In the genomic region with DNA sequence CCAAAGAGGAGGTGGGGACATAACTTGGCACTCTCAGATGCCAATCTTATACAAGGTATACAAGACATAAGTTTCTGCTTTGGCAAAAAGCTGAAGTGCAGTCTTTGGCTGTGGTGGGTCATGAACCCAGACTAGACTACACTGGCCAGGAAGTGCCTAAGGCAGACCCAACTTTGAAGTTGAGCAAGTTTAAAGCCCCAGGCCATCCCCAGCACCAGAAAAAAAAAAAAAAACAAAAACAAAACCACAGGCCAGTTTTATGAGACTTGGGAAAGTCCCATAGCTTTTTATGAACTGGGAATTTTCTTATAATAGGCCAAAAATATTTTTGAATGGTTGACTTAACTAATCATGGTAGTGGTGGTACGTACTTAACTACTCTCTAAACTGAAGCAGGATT, we compare ENCODE assay signal across 8 mouse cellular contexts. TPM values are rescaled to one million over a fixed set of nuclear protein-coding genes. Genes with fewer than 3 reads are reported as not detected.
DNase-seq lines count a peak whose midpoint lies in the region; ATAC-seq and TF ChIP-seq lines count a peak whose summit lies in the region.

No protein-coding gene starts in this region.

- peak overlapping the region; percentile 84 for H3K9ac ChIP-seq in heart, adult 2 months (ENCODE audit: low read depth, low read length)
- peak overlapping the region; percentile 83; the same call in 1 of the 2 replicates for H3K9ac ChIP-seq in forebrain, embryonic 15.5 days (replicated peaks)
- 0 out of 2 replicates have a peak overlapping the region, but pooled peaks have one; percentile 22 for H3K9ac ChIP-seq in liver, postnatal 0 days (replicated peaks)

- intact Hi-C loops in heart, adult 2 months (cut with DNase I): no loop called here

- 67% methylated on average over 1 of the region's 1 CpGs for WGBS in heart, adult 2 months
- WGBS in forebrain, embryonic 15.5 days: 88% methylated on average over 1 of the region's 1 CpGs
- 92% methylated on average over 1 of the region's 1 CpGs for WGBS in liver, postnatal 0 days (ENCODE audit: insufficient replicate concordance)

- no peak for DNase-seq in heart, adult 2 months
- no peak for DNase-seq in heart, postnatal 4 days
- no peak for DNase-seq in liver, postnatal 0 days
- DNase-seq in adrenal gland, postnatal 14 days: no peak
- DNase-seq in gastrocnemius, adult 18-20 months (ENCODE audit: low spot score): no peak

- H3K4me3 ChIP-seq in heart, adult 2 months: peak overlapping the region; percentile 96
- H3K4me3 ChIP-seq in E14TG2a.4 (replicated peaks; ENCODE audit: low read length): peak overlapping the region; percentile 96
- peak overlapping the region; percentile 93 for H3K4me3 ChIP-seq in forebrain, embryonic 15.5 days
- H3K4me3 ChIP-seq in liver, postnatal 0 days (ENCODE audit: low read depth, low read length): peak overlapping the region; percentile 85; the same call in 1 of the 2 replicates

- H3K27ac ChIP-seq in heart, adult 2 months: peak overlapping the region; percentile 87
- H3K27ac ChIP-seq in forebrain, embryonic 15.5 days (replicated peaks): no peak overlapping the region
- peak overlapping the region; percentile 85 for H3K27ac ChIP-seq in liver, postnatal 0 days (ENCODE audit: low read depth)

- no peaks in the 10 kb centered on the region for H3K36me3 ChIP-seq in heart, adult 2 months (ENCODE audit: control insufficient read depth, insufficient read depth, low read length)
- H3K36me3 ChIP-seq in E14TG2a.4 (ENCODE audit: insufficient read depth, low read length): peaks cover 44% of the 10 kb centered on the region
- peaks cover 35% of the 10 kb centered on the region for H3K36me3 ChIP-seq in forebrain, embryonic 15.5 days
- peaks cover 25% of the 10 kb centered on the region for H3K36me3 ChIP-seq in liver, postnatal 0 days (replicated peaks; ENCODE audit: insufficient read depth, low read length)

- peaks cover 4% of the 10 kb centered on the region for H3K4me1 ChIP-seq in heart, adult 2 months (ENCODE audit: control insufficient read depth, insufficient read depth, low read length)
- H3K4me1 ChIP-seq in E14TG2a.4 (replicated peaks; ENCODE audit: low read depth, low read length): peaks cover 53% of the 10 kb centered on the region
- H3K4me1 ChIP-seq in forebrain, embryonic 15.5 days: peaks cover 23% of the 10 kb centered on the region
- peaks cover 31% of the 10 kb centered on the region for H3K4me1 ChIP-seq in liver, postnatal 0 days (ENCODE audit: insufficient read depth)

- no peak for TF ChIP-seq POLR2A in heart, adult 2 months (IDR thresholded peaks at IDR 0.05; ENCODE audit: insufficient read depth, low read depth, low read length)

- no peak for TF ChIP-seq CTCF in heart, adult 2 months (IDR thresholded peaks at IDR 0.05)
- TF ChIP-seq CTCF in E14TG2a.4 (conservative IDR thresholded peaks at IDR 0.05; ENCODE audit: low read length): no peak
- TF ChIP-seq CTCF in liver, postnatal 0 days (IDR thresholded peaks at IDR 0.05; ENCODE audit: low read depth): no peak

- TF ChIP-seq EP300 in heart, adult 2 months (IDR thresholded peaks at IDR 0.05; ENCODE audit: insufficient read depth, low read depth, low read length): no peak
- no peak for TF ChIP-seq EP300 in liver, postnatal 0 days (IDR thresholded peaks at IDR 0.05; ENCODE audit: low read depth)

- H3K79me2 ChIP-seq in heart, adult 2 months (replicated peaks; ENCODE audit: control insufficient read depth, insufficient read depth, low read length): peaks cover 2% of the 10 kb centered on the region; the same call in 1 of the 2 replicates

- no peaks in the 10 kb centered on the region for H3K9me3 ChIP-seq in E14TG2a.4 (ENCODE audit: low read length)
- H3K9me3 ChIP-seq in forebrain, embryonic 15.5 days: no peaks in the 10 kb centered on the region
- H3K9me3 ChIP-seq in liver, postnatal 0 days (ENCODE audit: low read length): no peaks in the 10 kb centered on the region

- 0 out of 2 replicates have a peak, but pooled peaks have one; percentile 4 for ATAC-seq in forebrain, embryonic 15.5 days (replicated peaks)
- ATAC-seq in liver, postnatal 0 days: no peak
- ATAC-seq in activated CD4-positive, CD25-positive, alpha-beta regulatory T cell, adult 4 months: no peak

- H3K4me2 ChIP-seq in forebrain, embryonic 15.5 days (replicated peaks): peak overlapping the region; percentile 75
- H3K4me2 ChIP-seq in liver, postnatal 0 days (ENCODE audit: low read depth, low read length): peak overlapping the region; percentile 79

- H3K27me3 ChIP-seq in heart, adult 2 months (ENCODE audit: control insufficient read depth, insufficient read depth, low read length): no peaks in the 10 kb centered on the region
- no peaks in the 10 kb centered on the region for H3K27me3 ChIP-seq in E14TG2a.4 (ENCODE audit: insufficient read depth, low read length)
- H3K27me3 ChIP-seq in forebrain, embryonic 15.5 days: no peaks in the 10 kb centered on the region
- no peaks in the 10 kb centered on the region for H3K27me3 ChIP-seq in liver, postnatal 0 days (ENCODE audit: insufficient read depth, low read length)

RNA-seq across cellular contexts. Expression of gene St3gal3, which starts 0.7 kb away (rescaled TPM):
- total RNA-seq in heart, adult 2 months (2021): 10 to 100 TPM; 55.8 to 70.6 TPM
- 54.9 and 68.2 TPM in 2 replicates for polyA plus RNA-seq in heart, adult 2 months (2012; rRNA removed)
- total RNA-seq in heart, postnatal 4 days (2021): 10 to 100 TPM; 27.1 to 29.2 TPM
- polyA plus RNA-seq in forebrain, embryonic 15.5 days (2015; fragmentation: Nextera tagmentation; extraction: Ambion mirVana): 11.3 and 12.3 TPM in 2 replicates
- polyA plus RNA-seq in liver, postnatal 0 days (2015; fragmentation: Nextera tagmentation; extraction: Ambion mirVana): 4.5 and 5.1 TPM in 2 replicates
- under 1 TPM; 0.77 to 0.85 TPM for polyA plus RNA-seq in activated CD4-positive, CD25-positive, alpha-beta regulatory T cell, adult 4 months (2017; shearing (Covaris generic))
- total RNA-seq in adrenal gland, postnatal 14 days (2021): 28.9 and 34.1 TPM in 2 replicates
- total RNA-seq in gastrocnemius, adult 18-20 months (2021): 10 to 100 TPM; 70.4 to 73.6 TPM

RNA-seq across cellular contexts. Expression of gene Kdm4a, which starts 44.4 kb away (rescaled TPM):
- 10 to 100 TPM; 23.5 to 26.3 TPM for total RNA-seq in heart, adult 2 months (2021)
- polyA plus RNA-seq in heart, adult 2 months (2012; rRNA removed): 18.7 and 26.5 TPM in 2 replicates
- total RNA-seq in heart, postnatal 4 days (2021): 10 to 100 TPM; 36.7 to 38.6 TPM
- 62.9 and 63.8 TPM in 2 replicates for polyA plus RNA-seq in forebrain, embryonic 15.5 days (2015; fragmentation: Nextera tagmentation; extraction: Ambion mirVana)
- 7.0 and 7.2 TPM in 2 replicates for polyA plus RNA-seq in liver, postnatal 0 days (2015; fragmentation: Nextera tagmentation; extraction: Ambion mirVana)
- polyA plus RNA-seq in activated CD4-positive, CD25-positive, alpha-beta regulatory T cell, adult 4 months (2017; shearing (Covaris generic)): 10 to 100 TPM in 1 of 2 experiments, 1 to 10 TPM in 1; 6.1 to 11.4 TPM
- 34.3 and 43.6 TPM in 2 replicates for total RNA-seq in adrenal gland, postnatal 14 days (2021)
- 10 to 100 TPM; 18.0 to 18.8 TPM for total RNA-seq in gastrocnemius, adult 18-20 months (2021)

Comparison
In these comparisons a context has a peak if more than half of its experiments do, and no peak if none do; other contexts are left out.
1. H3K9ac ChIP-seq: peak in every context shown above with its lines; median percentile 84 in heart, adult 2 months; 83 in forebrain, embryonic 15.5 days; 22 in liver, postnatal 0 days.